Mouse (Mus musculus) common myeloid progenitor, adult 5-6 weeks (primary cell): Measurements from ENCODE around the gene Negr1. TPM values are rescaled to one million over a fixed set of nuclear protein-coding genes. Genes with fewer than 3 reads are reported as not detected.

Source experiments
- ATAC-seq: replicated peaks from 2 replicates; pipeline ENCODE4 v1.8.0; 2016; ENCODE audit warnings: low read depth, mild to moderate bottlenecking, moderate TSS enrichment, inconsistent platforms; ENCODE audit not compliant: poor library complexity, severe bottlenecking
- total RNA-seq: library from RNA; stranded (forward); fragments of 200-1000, 187-1606 nt; gene quantifications from 2 replicates; pipeline ENCODE4 v1.2.3, GENCODE M21; 2017

Gene Negr1
- total RNA-seq, 1 experiment from 2014 or later = not detected

DNA sequence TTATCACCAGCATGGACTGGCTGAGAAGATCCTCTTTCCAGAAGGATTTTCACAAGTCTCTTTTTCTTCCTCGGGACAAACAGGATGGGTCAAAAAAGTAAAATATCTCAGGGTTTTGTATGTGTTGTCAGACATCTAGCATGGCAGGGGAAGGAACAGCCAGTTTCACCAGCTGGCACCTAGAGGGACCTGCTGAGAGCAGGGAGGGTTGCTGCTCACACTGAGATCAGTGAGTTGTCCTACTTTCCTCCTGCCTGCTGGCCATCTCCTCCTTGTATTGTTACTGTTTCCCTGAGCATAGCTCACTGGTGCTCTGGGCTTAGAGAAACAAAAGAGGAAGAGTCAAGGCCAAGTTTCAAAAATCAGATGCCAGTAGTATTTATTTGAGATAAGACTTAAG lies 523.6 kb downstream of the Negr1 start:
- no peak for ATAC-seq

- ATAC-seq = no peak
Measured at GRCm38 (mm10) chr3:157090051-157090450, 528.5 kb downstream of the Negr1 start.

DNA sequence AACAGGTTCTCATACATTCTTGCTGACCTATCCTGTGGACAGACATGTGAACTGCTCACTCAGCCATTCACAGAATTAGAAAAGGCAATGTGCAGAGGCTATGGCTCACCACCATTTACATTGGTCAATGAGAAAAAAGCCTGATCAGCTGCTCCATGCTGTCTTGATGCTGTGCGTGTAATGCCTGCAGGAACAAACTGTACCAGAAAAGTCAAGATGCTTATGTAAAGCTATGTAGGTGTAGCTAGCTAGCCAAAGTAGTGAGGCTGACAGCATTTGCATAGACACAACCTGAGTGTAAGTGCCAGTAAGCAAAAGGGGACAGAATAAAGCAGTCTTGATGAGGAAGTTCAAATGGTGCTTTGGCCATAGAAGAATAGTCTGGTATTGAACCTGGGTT lies 534.7 kb downstream of the Negr1 start:
- ATAC-seq = no peak

DNA sequence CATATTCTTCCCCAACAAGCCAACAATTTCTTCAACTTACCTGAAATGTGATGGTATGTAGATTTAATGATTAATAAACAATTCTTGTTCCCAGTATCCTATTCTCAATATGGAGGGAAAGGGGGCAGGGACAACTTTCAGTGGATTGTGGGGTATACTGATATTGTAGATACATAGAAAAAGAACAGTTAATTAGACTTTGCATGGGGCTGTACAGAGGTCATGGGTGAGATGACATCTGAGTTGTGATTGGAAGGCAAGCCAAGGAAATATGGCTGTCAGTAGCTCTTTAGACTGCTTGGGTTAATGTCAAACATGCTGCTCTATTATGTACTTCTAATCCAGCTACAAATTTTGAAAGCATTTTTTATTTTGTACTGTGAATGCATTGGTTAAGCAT lies 535.9 kb downstream of the Negr1 start:
- ATAC-seq = no peak

DNA sequence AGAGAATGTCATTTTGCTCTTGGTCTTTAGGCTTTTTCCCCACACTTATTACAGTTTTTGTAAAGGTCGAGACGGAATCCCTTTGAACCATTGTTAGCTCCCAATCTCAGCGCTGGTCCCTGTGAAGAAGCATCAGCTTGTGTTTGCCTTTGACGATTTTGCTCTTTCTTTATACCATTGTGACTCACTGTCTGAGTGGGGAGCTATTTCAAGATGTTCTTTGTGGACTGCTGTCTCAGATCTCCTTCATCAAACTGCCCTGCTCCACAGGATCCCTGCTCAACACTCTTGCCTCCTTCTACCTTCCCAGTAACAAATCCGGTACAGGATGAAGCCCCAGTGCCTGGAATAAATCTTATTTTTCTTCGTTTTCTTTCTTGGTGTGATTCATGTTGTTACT lies 536.8 kb downstream of the Negr1 start:
- ATAC-seq = no peak

- ATAC-seq = no peak
Measured at GRCm38 (mm10) chr3:157104866-157105579, 543.4 kb downstream of the Negr1 start.

GRCm38 (mm10) chr3:157105580-157106264 lies 544.1 kb downstream of the Negr1 start:
- no peak for ATAC-seq

DNA sequence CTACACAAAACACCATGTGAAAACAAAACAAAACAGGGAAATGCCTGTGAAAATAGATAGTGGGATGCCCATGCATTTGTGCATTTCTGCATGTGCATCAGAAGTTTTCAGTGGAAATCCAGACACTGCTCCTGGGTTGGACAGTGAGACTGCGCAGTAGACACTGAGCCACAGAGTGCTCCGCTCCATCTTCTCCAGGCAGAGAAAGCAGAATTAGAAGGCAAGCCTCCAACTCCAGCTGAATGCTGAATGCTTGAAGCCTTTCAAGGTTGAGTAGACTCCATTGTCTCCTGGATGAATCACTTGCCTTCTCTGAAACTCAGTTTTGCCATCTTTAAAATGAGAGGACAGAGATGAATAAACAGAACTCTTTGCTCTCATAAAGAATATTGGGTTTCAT lies 546.6 kb downstream of the Negr1 start:
- ATAC-seq = no peak

DNA sequence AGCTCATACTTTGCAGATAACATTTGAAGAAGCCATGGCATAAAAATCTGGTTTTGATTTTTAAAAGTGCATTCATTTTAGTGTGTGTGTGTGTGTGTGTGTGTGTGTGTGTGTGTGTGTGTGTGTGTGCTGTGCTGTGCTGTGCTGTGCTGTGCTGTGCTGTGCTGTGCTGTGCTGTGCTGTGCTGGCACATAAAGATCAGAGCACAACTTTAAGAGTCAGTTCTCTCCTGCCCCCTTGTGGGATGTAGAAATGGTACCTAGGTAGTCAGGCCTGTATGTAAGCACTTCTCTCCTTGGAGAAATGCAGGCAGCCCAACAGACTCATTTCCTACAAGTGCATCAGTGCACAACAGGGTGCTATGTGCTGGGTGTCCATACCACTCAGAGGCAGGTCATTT lies 547.7 kb downstream of the Negr1 start:
- ATAC-seq = no peak

DNA sequence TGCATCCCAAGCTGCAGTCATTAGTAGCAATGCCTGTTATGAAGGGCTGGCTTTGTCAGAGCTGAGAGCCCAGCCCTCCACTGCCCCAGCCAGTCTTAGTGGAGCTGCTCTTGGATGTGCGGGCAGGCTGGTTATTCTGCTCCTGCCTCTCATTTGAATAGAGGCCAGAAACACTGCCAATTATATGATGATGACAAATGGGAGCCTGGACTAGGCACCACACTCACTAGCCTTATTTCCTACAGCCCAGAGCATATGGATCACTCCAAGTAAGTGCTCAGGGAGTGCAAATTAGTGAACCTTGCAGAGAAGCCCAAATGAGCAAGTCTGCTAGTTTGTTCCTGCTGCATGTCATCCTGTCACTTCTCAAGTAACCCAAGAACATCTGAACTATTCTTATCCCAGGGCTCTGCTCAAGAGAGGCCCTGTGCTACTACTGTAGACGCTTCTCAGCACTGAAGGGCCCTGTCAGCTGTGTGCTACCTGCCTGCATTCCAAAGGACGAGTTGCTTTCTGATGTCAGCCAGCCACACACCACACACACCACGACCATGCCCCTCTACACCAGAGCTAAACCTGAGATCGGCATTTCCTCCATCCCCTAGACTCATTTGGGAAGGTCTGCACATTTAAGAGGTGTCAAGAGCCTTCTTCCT lies 553.6 kb downstream of the Negr1 start:
- ATAC-seq = no peak

- ATAC-seq = no peak
Measured at GRCm38 (mm10) chr3:157116024-157116423, 554.4 kb downstream of the Negr1 start.

GRCm38 (mm10) chr3:157119916-157120315 lies 558.3 kb downstream of the Negr1 start:
- no peak for ATAC-seq

DNA sequence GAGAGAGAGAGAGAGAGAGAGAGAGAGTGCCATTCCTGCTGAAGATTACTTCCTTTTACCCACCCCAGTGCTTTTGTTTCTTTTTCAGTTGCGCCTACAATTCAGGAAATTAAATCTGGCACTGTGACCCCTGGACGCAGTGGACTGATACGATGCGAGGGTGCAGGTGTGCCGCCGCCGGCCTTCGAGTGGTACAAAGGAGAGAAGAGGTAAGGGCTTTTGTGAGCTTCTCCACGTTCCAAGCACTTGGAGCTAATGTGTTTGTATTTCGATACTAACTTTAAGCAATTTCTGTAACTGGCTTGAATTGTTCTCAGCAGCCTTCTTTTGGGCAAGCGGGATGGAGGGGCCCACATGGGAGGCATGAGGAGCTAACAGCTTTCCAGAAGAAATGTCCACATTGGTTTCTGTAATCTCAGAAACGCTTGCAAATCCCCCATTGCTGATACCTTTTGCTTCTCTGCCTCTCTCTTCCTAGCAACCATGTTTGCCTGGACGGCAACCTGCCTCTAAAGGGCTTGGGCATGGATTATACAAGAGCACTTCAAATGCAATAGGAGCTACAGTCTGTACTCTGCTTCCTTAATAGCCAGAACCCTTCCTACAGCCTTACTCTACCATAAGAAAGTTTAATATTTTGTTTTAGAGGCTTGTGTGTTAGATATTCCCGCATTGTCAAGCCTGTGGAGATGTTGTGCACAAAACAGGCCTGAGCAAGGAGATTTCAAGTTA lies 584.7 kb downstream of the Negr1 start:
- ATAC-seq = no peak

DNA sequence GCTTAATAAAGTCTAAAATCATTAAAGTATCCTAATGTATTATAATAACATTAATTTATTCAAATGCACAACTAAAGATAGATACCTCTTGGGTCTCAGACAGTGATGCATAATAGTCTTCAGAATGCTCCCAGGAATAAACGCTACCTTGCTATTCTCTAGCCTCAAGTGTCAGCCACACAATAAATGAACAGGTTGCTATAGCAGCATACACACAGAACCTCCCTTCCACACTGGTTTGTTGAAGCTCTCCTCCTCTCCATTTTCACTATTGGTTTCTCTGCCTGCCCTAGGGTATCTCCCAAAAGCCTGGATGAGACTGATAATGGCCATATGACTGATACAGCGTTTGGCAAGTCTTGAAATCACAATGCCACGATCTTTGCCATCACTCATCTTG lies 593.3 kb downstream of the Negr1 start:
- no peak for ATAC-seq

- ATAC-seq = no peak
Measured at GRCm38 (mm10) chr3:157155513-157155912, 593.9 kb downstream of the Negr1 start.

DNA sequence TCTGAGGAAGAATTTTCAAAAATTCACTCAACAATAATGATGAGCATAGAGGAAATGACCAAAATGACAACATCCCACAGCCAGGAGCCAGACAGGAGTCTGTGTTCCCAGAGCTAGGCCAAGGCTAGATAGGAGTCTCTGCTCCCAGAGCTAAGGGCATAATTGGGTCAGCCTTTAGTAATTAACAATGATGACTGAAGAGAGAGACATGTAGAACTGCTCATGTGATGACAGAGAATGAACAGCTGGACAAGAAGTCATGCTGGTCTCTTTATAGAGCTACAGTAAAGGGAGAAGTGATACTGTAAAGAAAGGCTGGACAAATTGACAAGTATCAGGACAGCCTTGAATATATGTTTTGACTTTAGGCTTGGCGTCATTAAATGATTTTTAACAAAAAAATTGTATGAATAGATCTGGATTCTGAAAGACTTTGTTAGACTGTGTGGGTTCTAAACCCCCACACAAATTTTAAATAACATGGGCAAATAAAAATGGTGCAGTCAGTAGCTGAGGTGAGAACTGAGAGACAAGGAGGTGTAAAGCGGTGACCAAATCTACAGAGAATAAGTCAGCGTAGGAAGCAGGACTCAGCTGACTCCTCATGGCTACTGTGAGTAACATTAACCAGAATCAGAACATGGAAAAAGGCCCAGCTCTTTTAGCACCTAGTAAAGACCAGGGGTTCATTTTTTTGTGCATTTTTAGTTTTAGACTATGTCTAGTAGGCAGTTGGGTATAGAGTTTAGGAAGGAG lies 603.4 kb downstream of the Negr1 start:
- ATAC-seq = no peak

- peak; percentile 63 for ATAC-seq
Measured at GRCm38 (mm10) chr3:157181975-157182374, 620.4 kb downstream of the Negr1 start.

- no peak for ATAC-seq
Measured at GRCm38 (mm10) chr3:157188939-157189725, 627.5 kb downstream of the Negr1 start.

DNA sequence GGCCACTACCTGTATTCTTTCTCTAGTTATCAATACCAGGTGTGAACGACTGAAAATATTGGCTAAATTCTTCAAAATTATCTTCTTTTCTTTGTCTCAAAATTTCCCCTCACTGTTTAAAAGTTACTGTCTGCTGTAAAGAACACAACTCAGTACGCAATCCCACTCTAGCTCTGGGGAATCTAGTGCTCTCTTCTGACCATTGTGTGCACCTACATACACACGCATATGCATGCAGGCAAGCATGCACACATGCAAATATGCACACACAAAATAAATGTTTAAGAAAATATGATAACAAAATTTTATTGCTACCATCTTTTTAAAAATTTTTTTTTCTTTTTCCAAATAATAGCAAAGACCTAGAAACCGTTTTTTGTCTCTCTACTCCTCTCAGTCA lies 628.2 kb downstream of the Negr1 start:
- no peak for ATAC-seq
